Mouse (Mus musculus) stomach, embryonic 16.5 days (tissue): ENCODE measurements around the gene Magt1. TPM values are rescaled to one million over a fixed set of nuclear protein-coding genes. Genes with fewer than 3 reads are reported as not detected.
"Not testable (repeated sequence)": the region's sequence is repeated elsewhere in the genome, so short reads cannot be mapped to it uniquely, and the experiment has no call there.

Experiments
- ATAC-seq: fragments of 200-750 bp; cut with Nextera tagmentation; 2 replicates; pipeline ENCODE4 v1.8.0; 2017; ENCODE audit warnings: moderate number of reproducible peaks, moderate TSS enrichment; ENCODE audit not compliant: insufficient read depth, low FRiP score
- H3K27ac ChIP-seq: fragments of 300-500 bp; sonication (generic); 2 replicates; pipeline ENCODE4 v1.5.1; 2014; ENCODE audit warnings: low read length
- H3K27me3 ChIP-seq: fragments of 300-500 bp; sonication (generic); 2 replicates; pipeline ENCODE4 v1.6.1; 2014; ENCODE audit warnings: low read length, control low read depth, mixed read lengths; ENCODE audit not compliant: control insufficient read depth, insufficient read depth
- H3K36me3 ChIP-seq: fragments of 300-500 bp; sonication (generic); 2 replicates; pipeline ENCODE4 v1.6.1; 2014; ENCODE audit warnings: low read length; ENCODE audit not compliant: control insufficient read depth, insufficient read depth
- H3K4me1 ChIP-seq: fragments of 300-500 bp; sonication (generic); 2 replicates; pipeline ENCODE4 v1.6.1; 2014; ENCODE audit warnings: low read length, control low read depth, mixed read lengths; ENCODE audit not compliant: control insufficient read depth, insufficient read depth
- H3K4me2 ChIP-seq: fragments of 300-500 bp; sonication (generic); 2 replicates; pipeline ENCODE4 v1.6.1; 2014; ENCODE audit warnings: low read depth, low read length, mixed read lengths
- H3K4me3 ChIP-seq: fragments of 300-500 bp; sonication (generic); replicated peaks from 2 replicates; pipeline ENCODE4 v1.5.1; 2014; ENCODE audit warnings: mild to moderate bottlenecking, low read length
- H3K9ac ChIP-seq: fragments of 300-500 bp; sonication (generic); 2 replicates; pipeline ENCODE4 v1.6.1; 2014; ENCODE audit warnings: low read length
- H3K9me3 ChIP-seq: fragments of 300-500 bp; sonication (generic); replicated peaks from 2 replicates; pipeline ENCODE4 v1.6.1; 2016; ENCODE audit warnings: low read length, control low read depth; ENCODE audit not compliant: control insufficient read depth
- WGBS: fragments of 180-500 bp; shearing (Covaris S2); extraction: QIAGEN DNeasy Blood & Tissue Kit; methylation state at CpG from one replicate; pipeline ENCODE4 v1.1.7; 2014; 5-methylcytosine and 5-hydroxymethylcytosine counted together
- polyA plus RNA-seq: library from polyadenylated mRNA; unstranded; fragments of >200 nt; fragmentation: Nextera tagmentation; extraction: Ambion mirVana; gene quantifications from 2 replicates; pipeline ENCODE4 v1.2.1, GENCODE M21; 2015

Magt1 gene
- polyA plus RNA-seq, 1 experiment from 2014 or later: 82.3 TPM

- Histone ChIP-seq H3K4me2 (0 out of 2 replicates have a peak overlapping the region, but pooled peaks have one; percentile 36), H3K9ac (no peak overlapping the region), H3K9me3 (no peaks in the 10 kb centered on the region), H3K4me1 (0 out of 2 replicates have a peak, but pooled peaks cover 2% of the 10 kb centered on the region), H3K36me3 (no peaks in the 10 kb centered on the region), H3K27me3 (no peaks in the 10 kb centered on the region), H3K27ac (no peak overlapping the region), H3K4me3 (no peak overlapping the region)
- ATAC-seq: no peak
- 56% methylated on average over 5 of the region's 5 CpGs for WGBS
Observed at GRCm38 (mm10) chrX:106030176-106030575, 18.5 kb upstream of the Magt1 start.

- Histone ChIP-seq H3K27me3 (no peaks in the 10 kb centered on the region), H3K4me3 (peak overlapping the region; percentile 60), H3K4me2 (peak overlapping the region; percentile 52), H3K9ac (peak overlapping the region; percentile 78), H3K36me3 (no peaks in the 10 kb centered on the region), H3K4me1 (0 out of 2 replicates have a peak, but pooled peaks cover 2% of the 10 kb centered on the region), H3K9me3 (no peaks in the 10 kb centered on the region), H3K27ac (peak overlapping the region; percentile 73)
- 21% methylated on average over 8 of the region's 8 CpGs for WGBS
- 0 out of 2 replicates have a peak, but pooled peaks have one; percentile 9 for ATAC-seq
Observed at GRCm38 (mm10) chrX:106027343-106027674, 15.6 kb upstream of the Magt1 start.

GRCm38 (mm10) chrX:106026418-106027342 lies 15.0 kb upstream of the Magt1 start, which contains the start of gene Atp7a:
Atp7a (plus strand) TSS chrX:106027276.
- Histone ChIP-seq H3K9me3 (no peaks in the 10 kb centered on the region), H3K9ac (peak within 1 kb of the TSS; percentile 78), H3K36me3 (no peaks in the 10 kb centered on the region), H3K4me1 (0 out of 2 replicates have a peak, but pooled peaks cover 2% of the 10 kb centered on the region), H3K4me2 (peak within 1 kb of the TSS; percentile 52), H3K27me3 (no peaks in the 10 kb centered on the region), H3K4me3 (peak within 1 kb of the TSS; percentile 60), H3K27ac (peak within 1 kb of the TSS; percentile 73)
- ATAC-seq: peak; percentile 97
- WGBS: 17% methylated on average over 35 of the region's 36 CpGs

- WGBS: 94% methylated on average over 4 of the region's 4 CpGs
- no peak for ATAC-seq
Observed at GRCm38 (mm10) chrX:106017516-106017915, 5.8 kb upstream of the Magt1 start.

GRCm38 (mm10) chrX:106017102-106017501 lies 5.4 kb upstream of the Magt1 start:
- ATAC-seq: no peak
- no peak overlapping the region for H3K9ac ChIP-seq
- WGBS: 67% methylated on average over 3 of the region's 3 CpGs

More at GRCm38 (mm10) chrX:106017516-106017915, 5.8 kb upstream of the Magt1 start:
- H3K4me3 ChIP-seq: no peak overlapping the region
- no peaks in the 10 kb centered on the region for H3K36me3 ChIP-seq
- no peak overlapping the region for H3K27ac ChIP-seq
- H3K9me3 ChIP-seq: no peaks in the 10 kb centered on the region
- no peak overlapping the region for H3K4me2 ChIP-seq
- no peaks in the 10 kb centered on the region for H3K4me1 ChIP-seq
- H3K9ac ChIP-seq: no peak overlapping the region
- H3K27me3 ChIP-seq: no peaks in the 10 kb centered on the region

GRCm38 (mm10) chrX:106015571-106016322 lies 4.0 kb upstream of the Magt1 start, which contains the start of gene Cox7b:
Cox7b (plus strand) TSS chrX:106015700.
- H3K9ac ChIP-seq: peak within 1 kb of the TSS; percentile 79
- 14% methylated on average over 26 of the region's 26 CpGs for WGBS
- H3K9me3 ChIP-seq: no peaks in the 10 kb centered on the region
- no peaks in the 10 kb centered on the region for H3K27me3 ChIP-seq
- H3K4me2 ChIP-seq: peak within 1 kb of the TSS; percentile 41
- H3K36me3 ChIP-seq: no peaks in the 10 kb centered on the region
- peak within 1 kb of the TSS; percentile 85 for H3K27ac ChIP-seq
- no peak for ATAC-seq
- no peaks in the 10 kb centered on the region for H3K4me1 ChIP-seq
- peak within 1 kb of the TSS; percentile 59 for H3K4me3 ChIP-seq

More at GRCm38 (mm10) chrX:106017102-106017501, 5.4 kb upstream of the Magt1 start:
- no peaks in the 10 kb centered on the region for H3K27me3 ChIP-seq
- peak overlapping the region; percentile 8; the same call in 1 of the 2 replicates for H3K4me3 ChIP-seq
- no peaks in the 10 kb centered on the region for H3K4me1 ChIP-seq
- no peaks in the 10 kb centered on the region for H3K9me3 ChIP-seq
- no peak overlapping the region for H3K27ac ChIP-seq
- peak overlapping the region; percentile 21; the same call in 1 of the 2 replicates for H3K4me2 ChIP-seq
- H3K36me3 ChIP-seq: no peaks in the 10 kb centered on the region

- not testable (repeated sequence) for H3K4me1 ChIP-seq, H3K9me3 ChIP-seq, ATAC-seq, H3K27me3 ChIP-seq, H3K4me3 ChIP-seq, H3K36me3 ChIP-seq, H3K9ac ChIP-seq
- WGBS: 54% methylated on average over 2 of the region's 2 CpGs
- 0 out of 2 replicates have a peak overlapping the region, but pooled peaks have one; percentile 23 for H3K27ac ChIP-seq
- H3K4me2 ChIP-seq: peak overlapping the region; percentile 41; the same call in 1 of the 2 replicates
Observed at GRCm38 (mm10) chrX:106014741-106015377, 3.2 kb upstream of the Magt1 start.

GRCm38 (mm10) chrX:106013217-106013616 lies 1.5 kb upstream of the Magt1 start:
- H3K4me1 ChIP-seq: no peaks in the 10 kb centered on the region; the same call in 1 of the 2 replicates
- no peak overlapping the region for H3K4me2 ChIP-seq
- no peaks in the 10 kb centered on the region for H3K9me3 ChIP-seq
- no peak overlapping the region for H3K4me3 ChIP-seq
- H3K27me3 ChIP-seq: no peaks in the 10 kb centered on the region
- H3K9ac ChIP-seq: no peak overlapping the region
- no peak for ATAC-seq
- no peak overlapping the region for H3K27ac ChIP-seq
- no peaks in the 10 kb centered on the region for H3K36me3 ChIP-seq
- WGBS: 23% methylated on average over 2 of the region's 2 CpGs
